Mouse (Mus musculus): Measurements from ENCODE around the gene Cad. TPM values are rescaled to one million over a fixed set of nuclear protein-coding genes. Genes with fewer than 3 reads are reported as not detected.

The Cad gene
- polyA plus RNA-seq, 1 experiment from 2014 or later = 4.2 TPM

- WGBS = under 1% methylated on average over 58 of the region's 59 CpGs
- peak; percentile 55 for TF ChIP-seq CTCF (IDR thresholded peaks at IDR 0.05)
- no peak for TF ChIP-seq EP300 (IDR thresholded peaks at IDR 0.05)
These were observed 40.5 kb downstream of the Cad start for GRCm38 (mm10) chr5:31094799-31095691.

GRCm38 (mm10) chr5:31095711-31096480 lies 41.3 kb downstream of the Cad start:
- H3K4me3 ChIP-seq (ENCODE audit: low read depth, low read length) = peak overlapping the region; percentile 30; the same call in 1 of the 2 replicates
- H3K4me2 ChIP-seq (replicated peaks; ENCODE audit: low read depth, low read length) = peak overlapping the region; percentile 54
- H3K9me3 ChIP-seq (ENCODE audit: low read length) = no peaks in the 10 kb centered on the region
- WGBS = 27% methylated on average over 11 of the region's 11 CpGs
- no peaks in the 10 kb centered on the region for H3K36me3 ChIP-seq (ENCODE audit: insufficient read depth, low read length)
- no peak overlapping the region for H3K27ac ChIP-seq (ENCODE audit: low read length)
- H3K9ac ChIP-seq (replicated peaks; ENCODE audit: low read depth) = no peak overlapping the region
- H3K4me1 ChIP-seq (ENCODE audit: insufficient read depth, low read depth, low read length) = peaks cover 15% of the 10 kb centered on the region
- no peak for ATAC-seq
- DNase-seq (ENCODE audit: low spot score) = no peak
- peaks cover 57% of the 10 kb centered on the region for H3K27me3 ChIP-seq (replicated peaks; ENCODE audit: insufficient read depth, low read length)
- TF ChIP-seq CTCF (IDR thresholded peaks at IDR 0.05) = no peak
- no peak for TF ChIP-seq EP300 (IDR thresholded peaks at IDR 0.05)

More at GRCm38 (mm10) chr5:31094799-31095691, 40.5 kb downstream of the Cad start:
- Histone ChIP-seq H3K9me3 (ENCODE audit: low read length) (no peaks in the 10 kb centered on the region), H3K36me3 (ENCODE audit: insufficient read depth, low read length) (no peaks in the 10 kb centered on the region), H3K4me1 (ENCODE audit: insufficient read depth, low read depth, low read length) (peaks cover 15% of the 10 kb centered on the region), H3K9ac (replicated peaks; ENCODE audit: low read depth) (no peak overlapping the region), H3K4me3 (ENCODE audit: low read depth, low read length) (peak overlapping the region; percentile 30), H3K27me3 (replicated peaks; ENCODE audit: insufficient read depth, low read length) (peaks cover 58% of the 10 kb centered on the region), H3K4me2 (replicated peaks; ENCODE audit: low read depth, low read length) (peak overlapping the region; percentile 54), H3K27ac (ENCODE audit: low read length) (no peak overlapping the region)
- DNase-seq (ENCODE audit: low spot score) (peak; percentile 76), ATAC-seq (peak; percentile 83)

- Histone ChIP-seq H3K4me1 (ENCODE audit: insufficient read depth, low read depth, low read length) (no peaks in the 10 kb centered on the region), H3K4me3 (ENCODE audit: low read depth, low read length) (no peak within 1 kb of the TSS), H3K9ac (replicated peaks; ENCODE audit: low read depth) (no peak within 1 kb of the TSS), H3K9me3 (ENCODE audit: low read length) (no peaks in the 10 kb centered on the region), H3K27ac (ENCODE audit: low read length) (no peak within 1 kb of the TSS), H3K27me3 (replicated peaks; ENCODE audit: insufficient read depth, low read length) (no peaks in the 10 kb centered on the region), H3K36me3 (ENCODE audit: insufficient read depth, low read length) (no peaks in the 10 kb centered on the region), H3K4me2 (replicated peaks; ENCODE audit: low read depth, low read length) (no peak within 1 kb of the TSS)
- no peak for DNase-seq (ENCODE audit: low spot score)
- TF ChIP-seq EP300 (IDR thresholded peaks at IDR 0.05) = no peak
- TF ChIP-seq CTCF (IDR thresholded peaks at IDR 0.05) = no peak
- no peak for ATAC-seq
- 83% methylated on average over 9 of the region's 9 CpGs for WGBS
These were observed 51.3 kb downstream of the Cad start, which contains the start of gene Dnajc5g for GRCm38 (mm10) chr5:31105814-31106335. Dnajc5g (plus strand) TSS chr5:31106285.

- DNase-seq (ENCODE audit: low spot score) = no peak
- no peak within 1 kb of the TSS for H3K9ac ChIP-seq (replicated peaks; ENCODE audit: low read depth)
- H3K36me3 ChIP-seq (ENCODE audit: insufficient read depth, low read length) = no peaks in the 10 kb centered on the region
- ATAC-seq = no peak
- no peak within 1 kb of the TSS for H3K4me3 ChIP-seq (ENCODE audit: low read depth, low read length)
- TF ChIP-seq EP300 (IDR thresholded peaks at IDR 0.05) (no peak), CTCF (IDR thresholded peaks at IDR 0.05) (no peak)
- no peaks in the 10 kb centered on the region for H3K27me3 ChIP-seq (replicated peaks; ENCODE audit: insufficient read depth, low read length)
- H3K4me1 ChIP-seq (ENCODE audit: insufficient read depth, low read depth, low read length) = no peaks in the 10 kb centered on the region
- H3K4me2 ChIP-seq (replicated peaks; ENCODE audit: low read depth, low read length) = no peak within 1 kb of the TSS
- no peaks in the 10 kb centered on the region for H3K9me3 ChIP-seq (ENCODE audit: low read length)
- H3K27ac ChIP-seq (ENCODE audit: low read length) = no peak within 1 kb of the TSS
- 90% methylated on average over 18 of the region's 18 CpGs for WGBS
These were observed 53.5 kb downstream of the Cad start, which contains the start of gene Slc30a3 for GRCm38 (mm10) chr5:31108000-31108490. Slc30a3 (minus strand) TSS chr5:31108237.

- 25% methylated on average over 7 of the region's 7 CpGs for WGBS
- no peaks in the 10 kb centered on the region for H3K36me3 ChIP-seq (ENCODE audit: insufficient read depth, low read length)
- H3K9ac ChIP-seq (replicated peaks; ENCODE audit: low read depth) = no peak overlapping the region
- no peak overlapping the region for H3K27ac ChIP-seq (ENCODE audit: low read length)
- H3K27me3 ChIP-seq (replicated peaks; ENCODE audit: insufficient read depth, low read length) = no peaks in the 10 kb centered on the region
- ATAC-seq (no peak), DNase-seq (ENCODE audit: low spot score) (peak; percentile 31)
- H3K9me3 ChIP-seq (ENCODE audit: low read length) = no peaks in the 10 kb centered on the region
- H3K4me3 ChIP-seq (ENCODE audit: low read depth, low read length) = no peak overlapping the region
- no peak for TF ChIP-seq EP300 (IDR thresholded peaks at IDR 0.05)
- peak; percentile 63 for TF ChIP-seq CTCF (IDR thresholded peaks at IDR 0.05)
- no peak overlapping the region for H3K4me2 ChIP-seq (replicated peaks; ENCODE audit: low read depth, low read length)
- H3K4me1 ChIP-seq (ENCODE audit: insufficient read depth, low read depth, low read length) = no peaks in the 10 kb centered on the region
These were observed 56.2 kb downstream of the Cad start for GRCm38 (mm10) chr5:31110781-31111180.

GRCm38 (mm10) chr5:31116354-31116753 lies 61.8 kb downstream of the Cad start, which contains the start of gene Trim54:
Trim54 (plus strand) TSS chr5:31116712.
- 19% methylated on average over 3 of the region's 3 CpGs for WGBS
- Histone ChIP-seq H3K4me1 (ENCODE audit: insufficient read depth, low read depth, low read length) (no peaks in the 10 kb centered on the region), H3K9ac (replicated peaks; ENCODE audit: low read depth) (no peak within 1 kb of the TSS), H3K27me3 (replicated peaks; ENCODE audit: insufficient read depth, low read length) (no peaks in the 10 kb centered on the region), H3K27ac (ENCODE audit: low read length) (no peak within 1 kb of the TSS), H3K4me3 (ENCODE audit: low read depth, low read length) (no peak within 1 kb of the TSS), H3K4me2 (replicated peaks; ENCODE audit: low read depth, low read length) (no peak within 1 kb of the TSS), H3K36me3 (ENCODE audit: insufficient read depth, low read length) (no peaks in the 10 kb centered on the region), H3K9me3 (ENCODE audit: low read length) (no peaks in the 10 kb centered on the region)
- ATAC-seq (no peak), DNase-seq (ENCODE audit: low spot score) (no peak)
- TF ChIP-seq EP300 (IDR thresholded peaks at IDR 0.05) = no peak

All from lung, postnatal 0 days (tissue).